Mouse (Mus musculus) CH12.LX (cell line): ENCODE results near the gene Necap2. TPM values are rescaled to one million over a fixed set of nuclear protein-coding genes. Genes with fewer than 3 reads are reported as not detected.

ENCODE experiments used
- DNase-seq: peaks from one replicate; pipeline ENCODE4 v3.0.0-alpha.2; 2013; ENCODE audit errors: extremely low read depth
- H3K27ac ChIP-seq: 2 replicates; pipeline ENCODE4 v1.5.1; 2012; ENCODE audit warnings: low read depth, mild to moderate bottlenecking, control low read depth, moderate library complexity; ENCODE audit not compliant: insufficient read depth
- H3K27me3 ChIP-seq: replicated peaks from 2 replicates; pipeline ENCODE3; 2012; ENCODE audit warnings: inconsistent platforms
- H3K36me3 ChIP-seq, 2 experiments: replicated peaks in 1 of 2; 2 replicates each; pipeline versions ENCODE3 to v1.6.1; 2012; ENCODE audit warnings: inconsistent platforms in 1 of 2, low read length in 1 of 2, mild to moderate bottlenecking in 1 of 2, mixed read lengths in 1 of 2, moderate library complexity in 1 of 2; ENCODE audit not compliant: control insufficient read depth in 1 of 2, insufficient read depth in 1 of 2
- H3K4me1 ChIP-seq, 2 experiments: 2 replicates each; pipeline ENCODE4 v1.6.1; 2012; ENCODE audit warnings: inconsistent platforms in 1 of 2, moderate library complexity in 1 of 2; ENCODE audit not compliant: insufficient read depth in 2 of 2, control insufficient read depth in 1 of 2
- H3K4me2 ChIP-seq: 2 replicates; pipeline ENCODE4 v1.6.1; 2012; ENCODE audit warnings: low read depth, mild to moderate bottlenecking, control low read depth; ENCODE audit not compliant: poor library complexity, insufficient read depth, severe bottlenecking
- H3K4me3 ChIP-seq, 3 experiments: fragments of 150-350 bp in 1 of 3; sonication (generic) in 1 of 3; replicated peaks in 1 of 3; 2 replicates each; pipeline versions ENCODE3 to v1.5.1; 2011 to 2012; ENCODE audit warnings: low read depth in 2 of 3, low read length in 2 of 3, mild to moderate bottlenecking in 2 of 3, moderate library complexity in 2 of 3, control low read depth in 1 of 3, improper control_type of control experiment in 1 of 3, inconsistent platforms in 1 of 3, mixed read lengths in 1 of 3; ENCODE audit not compliant: poor library complexity in 1 of 3
- H3K79me2 ChIP-seq: replicated peaks from 2 replicates; pipeline ENCODE4 v1.6.1; 2012; ENCODE audit warnings: mild to moderate bottlenecking, moderate library complexity; ENCODE audit not compliant: control insufficient read depth, poor library complexity, insufficient read depth, severe bottlenecking; ENCODE audit errors: extremely low read depth
- H3K9ac ChIP-seq: 2 replicates; pipeline ENCODE4 v1.6.1; 2012; ENCODE audit warnings: low read depth, mild to moderate bottlenecking, control low read depth, moderate library complexity; ENCODE audit not compliant: insufficient read depth
- H3K9me3 ChIP-seq: replicated peaks from 2 replicates; pipeline ENCODE3; 2012; ENCODE audit warnings: low read length, inconsistent platforms, mixed read lengths
- CHD1 ChIP-seq: IDR thresholded peaks from 2 replicates; pipeline ENCODE4 v1.6.1; 2012; ENCODE audit warnings: low read depth, low read length, improper control_type of control experiment, inconsistent platforms
- E2F4 ChIP-seq: IDR thresholded peaks from 2 replicates; pipeline ENCODE4 v1.6.1; 2011; ENCODE audit warnings: low read depth, low read length, improper control_type of control experiment; ENCODE audit not compliant: insufficient replicate concordance
- ELF1 ChIP-seq: IDR thresholded peaks from 2 replicates; pipeline ENCODE4 v1.6.1; 2014; ENCODE audit warnings: low read depth, mild to moderate bottlenecking, inconsistent platforms, low read length, improper control_type of control experiment
- EP300 ChIP-seq: IDR thresholded peaks from 2 replicates; pipeline ENCODE4 v1.6.1; 2011; ENCODE audit warnings: low read length, improper control_type of control experiment
- ETS1 ChIP-seq: conservative IDR thresholded peaks from 2 replicates; pipeline ENCODE4 v1.6.1; 2012; ENCODE audit warnings: low read depth, mild to moderate bottlenecking, inconsistent platforms, low read length, improper control_type of control experiment, moderate library complexity
- GABPA ChIP-seq: IDR thresholded peaks from 2 replicates; pipeline ENCODE4 v1.6.1; 2012; ENCODE audit warnings: low read depth, low read length, improper control_type of control experiment, inconsistent platforms; ENCODE audit not compliant: insufficient replicate concordance
- IRF4 ChIP-seq: IDR thresholded peaks from 2 replicates; pipeline ENCODE4 v1.6.1; 2014; ENCODE audit warnings: low read depth, mild to moderate bottlenecking, inconsistent platforms, low read length, improper control_type of control experiment
- JUN ChIP-seq: IDR thresholded peaks from 2 replicates; pipeline ENCODE4 v1.6.1; 2011; ENCODE audit warnings: low read depth, mild to moderate bottlenecking, low read length, improper control_type of control experiment, moderate library complexity; ENCODE audit not compliant: insufficient read depth
- JUND ChIP-seq: conservative IDR thresholded peaks from 2 replicates; pipeline ENCODE4 v1.6.1; 2011; ENCODE audit warnings: low read depth, low read length, improper control_type of control experiment
- MAX ChIP-seq: IDR thresholded peaks from 2 replicates; pipeline ENCODE4 v1.6.1; 2011; ENCODE audit warnings: low read length, improper control_type of control experiment
- MAZ ChIP-seq: IDR thresholded peaks from 2 replicates; pipeline ENCODE4 v1.6.1; 2012; ENCODE audit warnings: low read depth, mild to moderate bottlenecking, inconsistent platforms, low read length, improper control_type of control experiment, moderate library complexity
- MEF2A ChIP-seq: IDR thresholded peaks from 2 replicates; pipeline ENCODE4 v1.6.1; 2014; ENCODE audit warnings: low read depth, mild to moderate bottlenecking, inconsistent platforms, low read length, improper control_type of control experiment, borderline replicate concordance
- MXI1 ChIP-seq: IDR thresholded peaks from 2 replicates; pipeline ENCODE4 v1.6.1; 2011; ENCODE audit warnings: mild to moderate bottlenecking, low read depth, low read length, improper control_type of control experiment
- MYC ChIP-seq: IDR thresholded peaks from 2 replicates; pipeline ENCODE4 v1.6.1; 2011; ENCODE audit warnings: low read depth, mild to moderate bottlenecking, improper control_type of control experiment, low read length
- NELFE ChIP-seq: IDR thresholded peaks from 2 replicates; pipeline ENCODE4 v1.6.1; 2011; ENCODE audit warnings: low read depth, low read length, improper control_type of control experiment
- POLR2A ChIP-seq: IDR thresholded peaks from 2 replicates; pipeline ENCODE4 v1.6.1; 2011; ENCODE audit warnings: low read depth, mild to moderate bottlenecking, improper control_type of control experiment, low read length
- RAD21 ChIP-seq: IDR thresholded peaks from 2 replicates; pipeline ENCODE4 v1.6.1; 2011; ENCODE audit warnings: low read depth, mild to moderate bottlenecking, low read length, improper control_type of control experiment, moderate library complexity
- RCOR1 ChIP-seq: conservative IDR thresholded peaks from 2 replicates; pipeline ENCODE4 v1.6.1; 2012; ENCODE audit warnings: low read depth, mild to moderate bottlenecking, inconsistent platforms, low read length, improper control_type of control experiment
- SIN3A ChIP-seq: IDR thresholded peaks from 2 replicates; pipeline ENCODE4 v1.6.1; 2012; ENCODE audit warnings: low read length, improper control_type of control experiment, inconsistent platforms
- SMC3 ChIP-seq: IDR thresholded peaks from 2 replicates; pipeline ENCODE4 v1.6.1; 2011; ENCODE audit warnings: low read depth, low read length, improper control_type of control experiment
- TBP ChIP-seq: conservative IDR thresholded peaks from 2 replicates; pipeline ENCODE4 v1.6.1; 2011; ENCODE audit warnings: low read depth, low read length, improper control_type of control experiment
- USF1 ChIP-seq: IDR thresholded peaks from 2 replicates; pipeline ENCODE4 v1.6.1; 2014; ENCODE audit warnings: low read depth, mild to moderate bottlenecking, inconsistent platforms, low read length, improper control_type of control experiment
- USF2 ChIP-seq: conservative IDR thresholded peaks from 2 replicates; pipeline ENCODE4 v1.6.1; 2011; ENCODE audit warnings: low read depth, low read length, improper control_type of control experiment
- ZC3H11A ChIP-seq: IDR thresholded peaks from 2 replicates; pipeline ENCODE4 v1.6.1; 2012; ENCODE audit warnings: low read depth, mild to moderate bottlenecking, inconsistent platforms, low read length, improper control_type of control experiment
- ZMIZ1 ChIP-seq: IDR thresholded peaks from 2 replicates; pipeline ENCODE4 v1.6.1; 2012; ENCODE audit warnings: low read depth, mild to moderate bottlenecking, inconsistent platforms, low read length, improper control_type of control experiment
- ZNF384 ChIP-seq: IDR thresholded peaks from 2 replicates; pipeline ENCODE4 v1.6.1; 2012; ENCODE audit warnings: low read depth, low read length, improper control_type of control experiment, inconsistent platforms
- dilution Hi-C: fragments of 300-500 bp; cut with MboI; formaldehyde crosslinking; loops from 2 replicates; pipeline ENCODE4 v1.14.3; 2020; ENCODE audit warnings: low sequenced_read_pairs; ENCODE audit not compliant: extremely low pct_unique_long_range_greater_than_20kb, extremely low pct_ligation_motif_present
- in situ Hi-C: fragments of 300-500 bp; cut with MboI; formaldehyde crosslinking; loops from 3 replicates; pipeline ENCODE4 v1.14.3; 2019; ENCODE audit warnings: low sequenced_read_pairs, low pct_ligation_motif_present, low pct_unique_long_range_greater_than_20kb, mixed read lengths
- polyA plus RNA-seq: library from polyadenylated mRNA; unstranded; fragments of >175 nt; gene quantifications from 2 replicates; pipeline ENCODE4 v1.2.1, GENCODE M21; 2012; ENCODE audit warnings: low read depth; ENCODE audit not compliant: insufficient read length
- total RNA-seq, 2 experiments: library from RNA; depleted of rRNA; stranded (reverse); fragments of 300-350 nt in 1 of 2; fragments of >200 nt in 1 of 2; gene quantifications; 2 replicates each; pipeline ENCODE4 v1.2.3; 2012 to 2014

Necap2 gene
- total and polyA plus RNA-seq, 3 experiments, result 32.6 to 41.7 (median 34.8) TPM

DNA sequence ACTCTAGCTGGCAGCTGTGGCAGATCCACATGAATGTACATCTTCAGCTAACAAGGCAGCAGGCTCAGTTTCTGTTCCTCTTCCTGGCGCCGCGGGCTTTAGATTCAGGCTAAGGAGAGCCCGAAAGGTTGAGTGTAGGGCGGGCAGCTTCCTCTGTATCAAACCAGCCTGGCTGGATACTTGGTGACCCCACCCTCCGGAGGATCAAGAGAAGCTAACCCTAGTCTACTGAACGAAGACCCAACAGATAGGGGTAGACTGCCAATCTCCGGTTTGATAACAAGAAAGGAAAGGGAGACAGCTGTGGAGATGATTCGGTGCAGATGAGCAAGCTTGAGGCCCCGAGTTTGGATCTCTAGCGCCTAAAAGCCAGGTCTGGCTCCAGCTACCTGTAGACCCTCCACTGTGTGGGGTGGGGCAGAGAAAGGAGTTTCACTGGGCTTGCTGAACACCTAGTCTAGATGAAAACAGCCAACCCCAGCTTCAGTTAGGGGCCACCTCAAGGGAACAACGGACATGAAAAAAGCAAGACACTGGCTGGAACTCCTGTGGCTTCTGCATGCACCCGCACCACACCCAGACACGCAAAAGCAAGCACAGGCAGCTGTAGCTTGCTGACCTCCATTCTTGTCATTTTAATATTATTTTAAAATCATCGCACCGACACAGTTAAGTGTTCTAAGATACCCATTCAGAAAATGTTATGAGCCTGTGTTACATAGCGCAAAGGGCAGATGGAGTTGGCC lies 1.2 kb downstream of the Necap2 start:
- Histone ChIP-seq H3K27me3 (no peaks in the 10 kb centered on the region), H3K4me3 (peak overlapping the region; percentile 76 to 89 (median 84)), H3K4me1 (peaks cover 6 to 21% of the 10 kb centered on the region in 2 experiments; a peak in 3 of 4 replicates), H3K9me3 (peaks cover 11% of the 10 kb centered on the region), H3K36me3 (peaks cover 28 to 35% of the 10 kb centered on the region in 2 experiments), H3K9ac (peak overlapping the region; percentile 84), H3K27ac (peak overlapping the region; percentile 72; the same call in 1 of the 2 replicates), H3K79me2 (peaks cover 28% of the 10 kb centered on the region), H3K4me2 (peak overlapping the region; percentile 95)
- dilution Hi-C loops, result no loop called here
- in situ Hi-C loops, result no loop called here
- TF ChIP-seq EP300 (peak; percentile 81), POLR2A (0 out of 2 replicates have a peak, but pooled peaks have one; percentile 13), MYC (no peak), ETS1 (no peak), CHD1 (no peak), MAZ (no peak), ZC3H11A (no peak), SIN3A (peak; percentile 15; the same call in 1 of the 2 replicates), GABPA (no peak), SMC3 (no peak), JUN (no peak), MXI1 (0 out of 2 replicates have a peak, but pooled peaks have one; percentile 7), USF1 (no peak), RCOR1 (no peak), IRF4 (peak; percentile 93), ZNF384 (no peak), JUND (no peak), MAX (peak; percentile 20; the same call in 1 of the 2 replicates), ZMIZ1 (no peak), MEF2A (no peak), USF2 (no peak), ELF1 (no peak), NELFE (no peak), TBP (no peak), RAD21 (no peak), E2F4 (no peak)
- peak; percentile 83 for DNase-seq
